Mouse (Mus musculus) midbrain, postnatal 0 days (tissue): Measurements from ENCODE around the gene Gm9639. TPM values are rescaled to one million over a fixed set of nuclear protein-coding genes. Genes with fewer than 3 reads are reported as not detected.
"Not testable (repeated sequence)": the region's sequence is repeated elsewhere in the genome, so short reads cannot be mapped to it uniquely, and the experiment has no call there.

ENCODE experiments used
- ATAC-seq: fragments of 200-750 bp; cut with Nextera tagmentation; 2 replicates; pipeline ENCODE4 v1.8.0; 2017; ENCODE audit warnings: moderate number of reproducible peaks, mild to moderate bottlenecking, moderate TSS enrichment, moderate library complexity; ENCODE audit not compliant: low FRiP score
- DNase-seq: peaks from one replicate; pipeline ENCODE4 v3.0.0-alpha.2; 2015; ENCODE audit warnings: low spot score
- H3K27ac ChIP-seq: fragments of 300-500 bp; sonication (generic); 2 replicates; pipeline ENCODE4 v1.5.1; 2014; ENCODE audit warnings: low read depth, mild to moderate bottlenecking, low read length, mixed read lengths
- H3K27me3 ChIP-seq: fragments of 300-500 bp; sonication (generic); 2 replicates; pipeline ENCODE4 v1.6.1; 2014; ENCODE audit warnings: low read length, control low read depth, mixed read lengths; ENCODE audit not compliant: insufficient read depth
- H3K36me3 ChIP-seq: fragments of 300-500 bp; sonication (generic); 2 replicates; pipeline ENCODE4 v1.6.1; 2014; ENCODE audit warnings: low read length, control low read depth, mixed read lengths; ENCODE audit not compliant: insufficient read depth
- H3K4me1 ChIP-seq: fragments of 300-500 bp; sonication (generic); 2 replicates; pipeline ENCODE4 v1.6.1; 2014; ENCODE audit warnings: mild to moderate bottlenecking, control low read depth, antibody characterized with exemption, low read length, mixed read lengths; ENCODE audit not compliant: insufficient read depth
- H3K4me2 ChIP-seq: fragments of 300-500 bp; sonication (generic); 2 replicates; pipeline ENCODE4 v1.6.1; 2014; ENCODE audit warnings: low read depth, mild to moderate bottlenecking, low read length, mixed read lengths; ENCODE audit not compliant: poor library complexity, severe bottlenecking
- H3K4me3 ChIP-seq: fragments of 300-500 bp; sonication (generic); 2 replicates; pipeline ENCODE4 v1.5.1; 2014; ENCODE audit warnings: low read depth, mild to moderate bottlenecking, low read length, moderate library complexity
- H3K9ac ChIP-seq: fragments of 300-500 bp; sonication (generic); replicated peaks from 2 replicates; pipeline ENCODE4 v1.6.1; 2014; ENCODE audit warnings: mild to moderate bottlenecking, low read length, moderate library complexity, mixed read lengths; ENCODE audit not compliant: poor library complexity, severe bottlenecking
- H3K9me3 ChIP-seq: fragments of 300-500 bp; sonication (generic); 2 replicates; pipeline ENCODE4 v1.6.1; 2016; ENCODE audit warnings: low read length, control low read depth
- CTCF ChIP-seq: IDR thresholded peaks from 2 replicates; pipeline ENCODE4 v1.5.1; 2016; ENCODE audit warnings: antibody characterized with exemption, mild to moderate bottlenecking
- WGBS: fragments of 180-500 bp; shearing (Covaris S2); extraction: QIAGEN DNeasy Blood & Tissue Kit; methylation state at CpG from one replicate; pipeline ENCODE4 v1.1.7; 2014; 5-methylcytosine and 5-hydroxymethylcytosine counted together
- polyA plus RNA-seq: library from polyadenylated mRNA; unstranded; fragments of >200 nt; fragmentation: Nextera tagmentation; extraction: Ambion mirVana; gene quantifications from 2 replicates; pipeline ENCODE4 v1.2.1, GENCODE M21; 2015
- total RNA-seq: library from RNA; depleted of rRNA; stranded (reverse); fragments of >200 nt; gene quantifications from 2 replicates; pipeline ENCODE4 v1.2.3, GENCODE M21; 2014; rRNA removed

The Gm9639 gene
- total and polyA plus RNA-seq, 2 experiments from 2014 or later: not detected

- ATAC-seq (no peak), DNase-seq (no peak)
- Histone ChIP-seq H3K4me1 (no peaks in the 10 kb centered on the region), H3K9ac (no peak overlapping the region), H3K4me2 (no peak overlapping the region), H3K4me3 (no peak overlapping the region), H3K36me3 (no peaks in the 10 kb centered on the region), H3K27me3 (no peaks in the 10 kb centered on the region), H3K9me3 (0 out of 2 replicates have a peak, but pooled peaks cover 4% of the 10 kb centered on the region), H3K27ac (no peak overlapping the region)
- 90% methylated on average over 1 of the region's 1 CpGs for WGBS
- no peak for TF ChIP-seq CTCF
Measured at GRCm38 (mm10) chr10:77769727-77770126, 25.1 kb downstream of the Gm9639 start.

DNA sequence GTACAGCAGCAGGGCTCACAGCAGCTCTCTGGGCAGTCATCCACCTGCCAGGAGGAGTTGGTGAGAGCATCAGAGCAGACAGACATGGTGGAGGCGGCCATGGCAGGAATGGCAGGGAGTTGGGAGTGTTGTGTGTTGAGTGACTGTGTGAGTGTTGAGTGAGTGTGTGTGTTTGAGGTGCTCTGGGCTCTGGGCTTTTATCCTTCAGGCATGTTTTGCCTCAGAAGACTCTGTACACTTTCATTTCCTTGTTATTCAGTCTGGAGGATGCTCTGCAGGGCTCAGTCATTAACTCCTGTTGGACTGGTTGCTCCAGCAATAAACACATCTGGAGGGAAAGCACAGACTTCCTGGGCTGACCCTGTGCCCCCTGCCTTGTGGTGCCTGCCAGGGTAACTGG lies 35.3 kb downstream of the Gm9639 start, which contains the start of gene Gm3233:
Gene Gm3233, minus strand, starts transcription at position 101 of the 400 bp plus-strand sequence.
- ATAC-seq, H3K4me3 ChIP-seq, H3K27ac ChIP-seq, H3K4me2 ChIP-seq, H3K4me1 ChIP-seq, DNase-seq, H3K9me3 ChIP-seq, H3K36me3 ChIP-seq, H3K27me3 ChIP-seq, H3K9ac ChIP-seq: not testable (repeated sequence)
- no CpG with 5 or more reads among the region's 1 CpGs for WGBS

DNA sequence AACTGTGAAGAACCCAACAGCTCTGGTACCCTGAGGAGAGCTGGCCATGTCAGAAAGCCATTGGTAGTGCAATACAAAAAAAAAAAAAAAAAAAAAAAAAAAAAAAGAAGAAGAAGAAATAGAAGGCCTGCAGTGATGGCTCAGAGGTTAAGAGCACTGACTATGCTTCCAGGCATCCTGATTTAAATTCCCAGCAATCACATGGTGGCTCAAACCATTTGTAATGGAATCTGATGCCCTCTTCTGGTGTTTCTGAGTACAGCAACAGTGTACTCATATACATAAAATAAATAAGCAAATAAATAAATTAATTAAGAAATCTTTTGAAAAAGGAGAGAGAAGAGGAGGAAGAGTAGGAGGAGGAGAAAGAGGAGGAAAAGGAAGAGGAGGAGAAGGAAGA lies 41.4 kb downstream of the Gm9639 start:
- Histone ChIP-seq H3K9ac (no peak overlapping the region), H3K36me3 (no peaks in the 10 kb centered on the region), H3K27me3 (no peaks in the 10 kb centered on the region), H3K9me3 (no peaks in the 10 kb centered on the region), H3K4me3 (no peak overlapping the region), H3K4me2 (no peak overlapping the region), H3K27ac (no peak overlapping the region), H3K4me1 (no peaks in the 10 kb centered on the region)
- DNase-seq: no peak
- no peak for ATAC-seq
- TF ChIP-seq CTCF: peak; percentile 15; the same call in 1 of the 2 replicates

DNA sequence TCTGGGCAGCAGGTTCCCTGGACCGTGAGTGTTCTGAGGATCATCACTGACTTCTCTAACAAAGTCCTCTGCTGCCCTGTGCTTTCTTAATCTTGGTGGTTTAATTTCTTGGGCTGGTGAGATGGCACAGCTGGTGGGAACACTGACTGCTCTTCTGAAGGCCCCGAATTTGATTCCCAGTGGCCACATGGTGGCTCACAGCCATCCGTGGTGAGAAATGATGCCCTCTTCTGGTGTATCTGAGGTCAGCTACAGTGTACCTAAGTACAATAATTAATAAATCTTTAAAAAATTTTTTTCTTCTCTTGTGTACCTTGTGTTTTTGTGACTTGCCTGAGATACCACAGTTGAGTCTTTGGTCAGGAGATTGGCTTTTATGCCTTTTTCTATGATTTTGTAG lies 42.6 kb downstream of the Gm9639 start:
- not testable (repeated sequence) for H3K9me3 ChIP-seq, H3K36me3 ChIP-seq, H3K27ac ChIP-seq, H3K4me2 ChIP-seq, ATAC-seq, H3K27me3 ChIP-seq, H3K4me3 ChIP-seq, H3K9ac ChIP-seq, DNase-seq, H3K4me1 ChIP-seq
- WGBS: 60% methylated on average over 3 of the region's 3 CpGs
- TF ChIP-seq CTCF: 0 out of 2 replicates have a peak, but pooled peaks have one; percentile 9

GRCm38 (mm10) chr10:77751254-77751653 lies 43.6 kb downstream of the Gm9639 start, which contains the start of gene Gm9736:
Gene Gm9736 (minus strand): TSS chr10:77751354.
- not testable (repeated sequence) for ATAC-seq, H3K9ac ChIP-seq, H3K27ac ChIP-seq, DNase-seq, H3K27me3 ChIP-seq, H3K4me2 ChIP-seq, H3K4me1 ChIP-seq, H3K4me3 ChIP-seq, H3K9me3 ChIP-seq, H3K36me3 ChIP-seq
- 44% methylated on average over 1 of the region's 1 CpGs for WGBS

- not testable (repeated sequence) for H3K36me3 ChIP-seq
Measured at GRCm38 (mm10) chr10:77750686-77751085, 44.2 kb downstream of the Gm9639 start.

More at GRCm38 (mm10) chr10:77750686-77751085, 44.2 kb downstream of the Gm9639 start:
- H3K9ac ChIP-seq, H3K27me3 ChIP-seq, H3K4me2 ChIP-seq, H3K4me3 ChIP-seq, ATAC-seq, H3K27ac ChIP-seq, DNase-seq, H3K9me3 ChIP-seq, H3K4me1 ChIP-seq: not testable (repeated sequence)
- 63% methylated on average over 1 of the region's 1 CpGs for WGBS

Other genes with a start within 250 kb of the Gm9639 start
Only the 30 nearest of the 33 such genes appear.
- 87.2 and 116 TPM in 2 replicates for gene Pttg1ip, start 213.4 kb downstream of the Gm9639 start, total RNA-seq
- 74.7 and 79.0 TPM in 2 replicates for gene Pttg1ip, start 213.4 kb downstream of the Gm9639 start, polyA plus RNA-seq
- 167 and 306 TPM in 2 replicates for gene Sumo3, start 189.0 kb downstream of the Gm9639 start, total RNA-seq
- gene Sumo3, start 189.0 kb downstream of the Gm9639 start, polyA plus RNA-seq: 385 and 389 TPM in 2 replicates
- not detected in 2 replicates for gene Gm49325, start 188.9 kb downstream of the Gm9639 start, total RNA-seq
- 6.9 and 10.5 TPM in 2 replicates for gene Gm49325, start 188.9 kb downstream of the Gm9639 start, polyA plus RNA-seq
- gene Ube2g2, start 172.8 kb downstream of the Gm9639 start, total RNA-seq: 39.3 and 41.8 TPM in 2 replicates
- 67.2 and 70.6 TPM in 2 replicates for gene Ube2g2, start 172.8 kb downstream of the Gm9639 start, polyA plus RNA-seq
- 0.66 and 1.5 TPM in 2 replicates for gene Tspear, start 108.5 kb downstream of the Gm9639 start, total RNA-seq
- gene Tspear, start 108.5 kb downstream of the Gm9639 start, polyA plus RNA-seq: 0.63 and 1.3 TPM in 2 replicates
- gene Gm19402, start 104.3 kb downstream of the Gm9639 start, total RNA-seq: not detected in 2 replicates
- gene Gm19402, start 104.3 kb downstream of the Gm9639 start, polyA plus RNA-seq: not detected in 2 replicates
- not detected in 2 replicates for gene Gm9508, start 97.8 kb downstream of the Gm9639 start, total RNA-seq
- gene Gm9508, start 97.8 kb downstream of the Gm9639 start, polyA plus RNA-seq: not detected in 2 replicates
- gene Gm10272, start 88.5 kb downstream of the Gm9639 start, total RNA-seq: not detected in 2 replicates
- not detected in 2 replicates for gene Gm10272, start 88.5 kb downstream of the Gm9639 start, polyA plus RNA-seq
- gene Gm10024, start 83.6 kb downstream of the Gm9639 start, total RNA-seq: not detected in 2 replicates
- gene Gm10024, start 83.6 kb downstream of the Gm9639 start, polyA plus RNA-seq: not detected in 2 replicates
- gene Gm10142, start 79.3 kb downstream of the Gm9639 start, total RNA-seq: not detected in 2 replicates
- not detected in 2 replicates for gene Gm10142, start 79.3 kb downstream of the Gm9639 start, polyA plus RNA-seq
- gene Krtap12-1, start 74.5 kb downstream of the Gm9639 start, total RNA-seq: not detected in 2 replicates
- gene Krtap12-1, start 74.5 kb downstream of the Gm9639 start, polyA plus RNA-seq: not detected in 2 replicates
- not detected in 2 replicates for gene Gm10100, start 68.6 kb downstream of the Gm9639 start, total RNA-seq
- not detected in 2 replicates for gene Gm10100, start 68.6 kb downstream of the Gm9639 start, polyA plus RNA-seq
- not detected in 2 replicates for gene Gm18596, start 52.4 kb downstream of the Gm9639 start, total RNA-seq
- not detected in 2 replicates for gene Gm18596, start 52.4 kb downstream of the Gm9639 start, polyA plus RNA-seq
- not detected in 2 replicates for gene Gm9736, start 43.7 kb downstream of the Gm9639 start, total RNA-seq
- not detected in 2 replicates for gene Gm9736, start 43.7 kb downstream of the Gm9639 start, polyA plus RNA-seq
- not detected in 2 replicates for gene Gm3233, start 35.4 kb downstream of the Gm9639 start, total RNA-seq
- not detected in 2 replicates for gene Gm3233, start 35.4 kb downstream of the Gm9639 start, polyA plus RNA-seq
- not detected in 2 replicates for gene Gm3238, start 23.8 kb downstream of the Gm9639 start, total RNA-seq
- not detected in 2 replicates for gene Gm3238, start 23.8 kb downstream of the Gm9639 start, polyA plus RNA-seq
- not detected in 2 replicates for gene Gm7138, start 18.1 kb downstream of the Gm9639 start, total RNA-seq
- not detected in 2 replicates for gene Gm7138, start 18.1 kb downstream of the Gm9639 start, polyA plus RNA-seq
- not detected in 2 replicates for gene Gm3250, start 12.5 kb downstream of the Gm9639 start, total RNA-seq
- not detected in 2 replicates for gene Gm3250, start 12.5 kb downstream of the Gm9639 start, polyA plus RNA-seq
- gene Gm7137, start 6.9 kb downstream of the Gm9639 start, total RNA-seq: not detected in 2 replicates
- gene Gm7137, start 6.9 kb downstream of the Gm9639 start, polyA plus RNA-seq: not detected in 2 replicates
- not detected in 2 replicates for gene Gm19668, start 4.1 kb upstream of the Gm9639 start, total RNA-seq
- gene Gm19668, start 4.1 kb upstream of the Gm9639 start, polyA plus RNA-seq: not detected in 2 replicates
- gene Gm9507, start 16.8 kb upstream of the Gm9639 start, total RNA-seq: not detected in 2 replicates
- gene Gm9507, start 16.8 kb upstream of the Gm9639 start, polyA plus RNA-seq: not detected in 2 replicates
- gene Gm2696, start 19.6 kb upstream of the Gm9639 start, total RNA-seq: not detected in 2 replicates
- gene Gm2696, start 19.6 kb upstream of the Gm9639 start, polyA plus RNA-seq: not detected in 2 replicates
- 0.27 TPM in 1 of 2 replicates, not detected in the other for gene Krtap10-4, start 32.0 kb upstream of the Gm9639 start, total RNA-seq
- not detected in 2 replicates for gene Krtap10-4, start 32.0 kb upstream of the Gm9639 start, polyA plus RNA-seq
- gene Krtap10-10, start 40.9 kb upstream of the Gm9639 start, total RNA-seq: not detected in 2 replicates
- gene Krtap10-10, start 40.9 kb upstream of the Gm9639 start, polyA plus RNA-seq: not detected in 2 replicates
- gene Gm36176, start 51.7 kb upstream of the Gm9639 start, total RNA-seq: not detected in 2 replicates
- not detected in 2 replicates for gene Gm36176, start 51.7 kb upstream of the Gm9639 start, polyA plus RNA-seq
- not detected in 2 replicates for gene Gm10318, start 57.8 kb upstream of the Gm9639 start, total RNA-seq
- not detected in 2 replicates for gene Gm10318, start 57.8 kb upstream of the Gm9639 start, polyA plus RNA-seq
- gene Gm3285, start 66.9 kb upstream of the Gm9639 start, total RNA-seq: not detected in 2 replicates
- not detected in 2 replicates for gene Gm3285, start 66.9 kb upstream of the Gm9639 start, polyA plus RNA-seq
- gene Lrrc3, start 107.5 kb upstream of the Gm9639 start, total RNA-seq: 36.1 and 39.6 TPM in 2 replicates
- 29.7 and 29.9 TPM in 2 replicates for gene Lrrc3, start 107.5 kb upstream of the Gm9639 start, polyA plus RNA-seq
- gene Trpm2, start 175.5 kb upstream of the Gm9639 start, total RNA-seq: 7.3 and 12.5 TPM in 2 replicates
- 5.6 and 8.0 TPM in 2 replicates for gene Trpm2, start 175.5 kb upstream of the Gm9639 start, polyA plus RNA-seq
- 60.0 and 61.7 TPM in 2 replicates for gene 1810043G02Rik, start 183.4 kb upstream of the Gm9639 start, total RNA-seq
- gene 1810043G02Rik, start 183.4 kb upstream of the Gm9639 start, polyA plus RNA-seq: 66.2 and 72.6 TPM in 2 replicates